Mouse (Mus musculus) urinary bladder, postnatal 4 days (tissue): ENCODE measurements around the gene Exo1.

Experiments used
- DNase-seq, 2 experiments: peaks; one replicate each; pipeline ENCODE4 v3.0.0; 2021 to 2022; ENCODE audit warnings: low spot score in 2 of 2

Gene Exo1

DNA sequence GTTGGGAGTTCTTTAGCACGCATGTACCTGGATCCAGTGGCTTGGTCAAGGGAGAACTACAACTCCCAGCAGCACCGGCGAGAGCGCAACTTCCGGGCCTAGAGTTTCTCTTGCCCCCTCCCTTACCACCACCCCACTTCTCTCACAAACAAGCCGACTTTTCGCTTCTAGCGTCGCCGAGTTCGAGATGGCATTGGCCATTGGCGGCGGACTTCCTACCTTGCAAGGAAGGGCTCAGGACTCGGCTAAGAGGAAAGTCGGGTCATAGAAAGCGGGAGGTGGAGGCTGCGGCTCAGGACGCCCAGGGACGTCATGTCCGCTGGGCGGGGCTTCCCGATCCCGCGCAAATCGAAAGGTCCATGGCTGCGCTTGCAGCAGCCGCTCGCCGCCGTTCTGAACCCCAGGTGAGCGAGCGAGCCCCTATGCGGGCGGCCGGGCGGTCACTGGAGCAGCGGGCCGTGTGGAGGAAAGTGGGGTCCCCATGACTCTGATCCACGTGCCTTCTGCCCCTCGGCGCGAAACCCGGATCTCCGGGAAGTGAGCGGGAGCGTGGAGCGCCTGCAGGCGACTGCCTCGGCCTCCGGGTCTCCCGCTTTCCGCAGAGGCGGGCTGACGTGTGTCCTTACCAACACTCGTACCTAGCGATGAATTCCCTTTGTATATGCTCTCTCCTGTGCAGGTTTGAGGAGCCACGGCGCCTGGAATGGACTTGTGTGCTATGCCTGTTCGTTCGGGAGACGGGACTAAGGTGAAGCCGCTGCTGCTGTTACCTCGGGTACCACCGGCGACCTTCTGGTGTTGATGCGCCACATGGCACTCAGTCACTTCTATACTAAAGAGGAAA is at the start of gene Exo1:
Exo1 (plus strand) TSS at position 129 of the 844 bp plus-strand sequence.
- peak; percentile 77 to 80 for DNase-seq

DNA sequence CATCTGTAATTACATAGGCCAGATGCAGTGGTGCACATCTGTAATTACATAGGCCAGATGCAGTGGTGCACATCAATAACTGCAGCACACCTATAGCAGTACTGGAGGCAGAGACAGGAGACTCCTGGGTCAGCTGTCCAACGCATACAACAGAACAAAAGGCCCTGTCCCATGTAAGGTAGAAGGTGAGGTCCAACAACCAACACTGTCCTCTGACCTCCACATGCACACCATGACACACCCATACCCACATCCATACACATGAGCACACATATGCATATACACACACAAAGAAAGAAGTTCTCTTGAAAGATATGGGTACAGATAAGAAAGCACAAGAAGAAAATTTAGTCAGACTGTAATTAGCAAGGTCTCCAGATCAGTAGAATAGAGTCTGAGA is 24.9 kb upstream of the Exo1 start:
- DNase-seq = no peak

DNA sequence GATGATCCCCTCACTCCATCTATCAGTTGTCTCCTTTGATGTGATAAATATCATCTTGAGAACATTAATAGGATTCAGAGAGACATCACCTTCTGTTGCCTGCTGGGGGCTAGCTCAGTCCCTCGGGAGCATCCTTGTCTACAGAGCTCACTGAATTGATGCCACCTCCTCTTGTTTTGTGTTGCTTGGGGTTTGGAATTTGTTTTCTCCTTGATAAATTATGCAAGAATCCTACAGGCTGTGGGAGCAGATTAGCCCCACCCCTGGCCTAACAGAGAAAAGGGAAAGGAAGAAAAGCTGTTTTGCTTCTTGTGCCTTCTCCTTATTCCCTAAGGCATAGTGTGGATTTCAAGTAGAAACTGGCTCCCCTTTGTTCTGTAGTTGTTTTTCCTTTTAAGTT is 13.3 kb upstream of the Exo1 start:
- DNase-seq = no peak

DNA sequence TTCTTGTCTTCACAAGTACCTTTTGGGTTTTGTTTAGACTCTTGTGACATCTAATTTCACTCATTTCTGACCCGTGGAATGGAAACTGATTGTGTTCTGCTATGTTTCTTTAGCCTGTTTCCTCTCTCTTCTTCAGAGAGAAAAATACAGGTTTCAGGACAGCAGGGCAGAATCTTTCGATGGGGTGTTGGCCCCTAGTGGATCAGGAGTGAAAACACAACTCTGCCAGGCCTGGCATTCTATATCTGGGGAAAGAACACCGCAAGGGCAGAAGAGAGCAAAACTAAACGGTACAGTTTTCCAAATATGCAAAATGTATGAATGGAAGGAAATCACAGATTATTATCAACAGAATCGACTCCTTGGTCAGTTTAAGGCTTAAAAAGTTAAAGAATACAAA is 12.8 kb upstream of the Exo1 start:
- no peak for DNase-seq

DNA sequence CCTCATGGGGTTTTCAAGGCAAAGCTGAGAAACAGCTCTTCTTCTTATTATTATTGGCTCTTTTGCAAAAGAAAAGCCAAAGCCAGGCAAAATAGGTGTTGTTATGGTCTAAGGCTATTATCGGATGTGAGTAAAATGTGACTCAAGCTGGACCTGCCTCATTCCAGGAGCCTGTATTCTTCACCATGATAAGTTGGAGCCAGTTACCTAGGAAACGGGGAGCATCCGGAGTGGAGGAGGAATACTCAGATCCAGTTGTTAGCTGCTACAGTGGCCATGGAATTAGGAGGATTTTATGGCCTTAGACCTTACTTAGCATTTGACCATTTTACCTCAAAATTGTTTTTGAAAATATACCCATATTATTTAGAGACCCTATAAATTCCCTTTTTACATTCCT is 9.7 kb upstream of the Exo1 start:
- DNase-seq = no peak

DNA sequence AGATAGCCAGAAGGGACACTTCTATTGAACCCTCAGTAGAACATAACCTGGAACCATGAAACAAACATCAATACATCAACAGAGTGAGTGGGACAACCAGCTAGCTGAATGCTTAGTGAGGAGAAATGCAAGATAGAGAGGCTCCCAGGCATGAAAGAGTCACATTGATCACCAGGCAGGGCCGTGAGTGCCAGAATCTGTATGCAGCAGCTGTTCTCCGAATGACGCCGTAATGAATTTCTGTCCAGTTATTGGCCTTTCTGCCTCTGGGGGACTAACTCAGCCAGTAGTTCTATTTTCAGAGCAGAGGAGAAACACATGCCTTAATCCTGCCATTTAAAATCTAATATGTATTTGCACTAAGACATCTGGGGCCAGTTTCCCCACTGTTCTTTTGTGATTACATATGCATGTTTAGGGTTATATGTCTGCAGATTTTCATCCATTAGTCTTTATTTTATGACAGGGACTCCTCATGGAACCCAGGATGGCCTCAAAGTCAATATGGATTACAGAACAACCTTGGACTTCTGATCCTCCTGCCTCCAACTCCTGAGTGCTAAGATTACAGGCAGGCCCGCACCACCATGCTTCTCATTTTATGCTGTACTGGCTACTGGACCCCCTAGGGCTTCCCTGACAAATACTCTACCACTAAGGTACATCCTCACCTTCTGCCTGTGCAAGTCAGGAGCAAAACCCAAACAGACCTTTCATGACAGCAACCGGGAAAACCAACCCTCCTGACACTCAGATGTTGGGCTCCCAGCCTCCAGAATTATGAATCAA is 8.2 kb upstream of the Exo1 start:
- no peak for DNase-seq

DNA sequence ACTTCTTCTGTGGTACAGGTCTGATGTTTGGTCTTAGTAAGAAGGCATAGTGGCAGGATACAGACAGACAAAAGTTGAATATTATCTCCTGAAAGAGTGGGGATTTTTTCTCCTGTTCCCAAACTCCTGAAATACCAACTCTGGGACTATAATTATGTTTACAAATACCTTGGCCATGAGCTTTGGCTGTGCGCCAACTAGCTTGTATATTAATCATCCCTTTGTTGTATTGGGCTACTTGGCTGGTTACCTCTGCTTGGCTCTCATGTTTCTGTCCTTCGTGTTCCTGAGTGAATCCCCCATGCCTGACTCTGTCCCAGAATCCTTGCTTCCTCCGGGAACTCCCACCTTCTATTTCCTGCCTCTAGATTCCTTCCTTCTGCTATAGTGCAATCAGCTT is 3.0 kb downstream of the Exo1 start:
- no peak for DNase-seq

DNA sequence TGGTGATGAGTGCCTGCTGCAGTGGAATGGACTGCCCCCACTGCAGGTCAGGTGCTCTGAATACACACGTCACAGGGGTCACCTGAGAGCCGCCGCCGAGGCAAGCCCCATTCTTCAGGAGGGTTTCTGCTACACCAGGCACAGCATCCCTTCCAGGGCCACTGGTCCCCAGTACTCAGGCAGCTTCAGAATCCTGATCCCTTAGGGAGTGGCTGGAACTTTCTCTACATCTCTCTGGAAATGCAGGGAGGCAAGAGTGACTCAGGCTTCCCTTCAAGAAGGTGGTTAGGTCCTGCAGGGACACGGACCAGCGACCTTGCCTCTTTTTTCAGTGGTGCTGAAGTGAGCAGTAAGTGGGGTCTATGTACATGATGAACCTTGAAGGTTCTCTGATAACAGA is 12.9 kb downstream of the Exo1 start:
- DNase-seq = no peak

DNA sequence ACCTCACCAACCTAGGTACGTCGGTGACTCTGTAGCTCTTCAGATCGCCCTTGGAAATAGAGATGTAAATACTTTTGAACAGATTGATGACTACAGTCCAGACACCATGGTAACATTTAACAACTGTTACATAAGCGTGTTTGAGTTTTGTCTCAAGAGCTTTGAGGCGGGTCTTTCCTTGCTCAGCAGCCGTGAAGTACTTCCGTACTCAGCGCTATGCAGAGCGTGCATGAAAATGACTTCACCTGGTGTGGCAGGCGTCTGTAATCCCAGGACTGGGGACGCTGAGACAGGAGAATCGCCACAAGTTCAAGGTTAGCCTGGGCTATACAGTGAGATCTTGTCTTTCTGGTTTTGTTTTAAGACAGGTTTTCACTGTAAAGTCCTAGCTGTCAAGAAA is 13.3 kb downstream of the Exo1 start:
- no peak for DNase-seq

DNA sequence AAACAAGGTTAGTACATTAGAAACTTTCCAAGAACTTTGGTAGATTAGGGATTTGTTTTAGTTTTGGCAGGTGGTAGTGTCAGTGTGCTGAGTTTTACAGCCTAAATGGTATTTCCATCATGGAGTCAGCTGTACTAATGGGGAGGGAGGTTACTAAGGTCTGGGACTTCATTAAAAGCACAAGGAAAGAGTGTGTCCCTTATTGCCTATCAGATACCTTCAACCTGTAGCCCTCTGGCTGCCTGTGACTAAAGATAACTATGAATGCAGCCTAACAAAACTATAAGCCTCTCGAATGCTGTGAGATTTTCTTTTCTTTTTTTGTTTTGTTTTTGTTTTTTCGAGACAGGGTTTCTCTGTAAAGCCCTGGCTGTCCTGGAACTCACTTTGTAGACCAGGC is 30.8 kb downstream of the Exo1 start:
- DNase-seq = no peak

DNA sequence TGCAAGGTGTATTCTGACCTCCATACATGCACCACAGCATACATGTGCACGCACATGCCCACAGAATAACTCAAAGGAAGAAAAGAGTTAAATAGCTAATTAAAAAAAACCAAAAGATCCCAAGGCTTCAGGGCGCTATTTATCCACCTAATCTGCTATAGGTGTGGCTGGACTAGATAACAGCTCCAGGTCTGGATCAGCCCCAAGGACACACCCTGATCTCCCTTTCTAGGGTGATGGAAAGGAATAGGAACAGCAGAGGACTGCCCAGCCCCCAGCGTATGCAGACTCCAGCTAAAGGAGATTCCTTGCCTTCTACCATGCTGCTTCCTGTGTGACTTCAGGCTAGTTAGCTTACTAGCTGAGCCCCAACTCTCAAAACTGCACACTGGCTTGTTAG is 31.7 kb downstream of the Exo1 start:
- no peak for DNase-seq

DNA sequence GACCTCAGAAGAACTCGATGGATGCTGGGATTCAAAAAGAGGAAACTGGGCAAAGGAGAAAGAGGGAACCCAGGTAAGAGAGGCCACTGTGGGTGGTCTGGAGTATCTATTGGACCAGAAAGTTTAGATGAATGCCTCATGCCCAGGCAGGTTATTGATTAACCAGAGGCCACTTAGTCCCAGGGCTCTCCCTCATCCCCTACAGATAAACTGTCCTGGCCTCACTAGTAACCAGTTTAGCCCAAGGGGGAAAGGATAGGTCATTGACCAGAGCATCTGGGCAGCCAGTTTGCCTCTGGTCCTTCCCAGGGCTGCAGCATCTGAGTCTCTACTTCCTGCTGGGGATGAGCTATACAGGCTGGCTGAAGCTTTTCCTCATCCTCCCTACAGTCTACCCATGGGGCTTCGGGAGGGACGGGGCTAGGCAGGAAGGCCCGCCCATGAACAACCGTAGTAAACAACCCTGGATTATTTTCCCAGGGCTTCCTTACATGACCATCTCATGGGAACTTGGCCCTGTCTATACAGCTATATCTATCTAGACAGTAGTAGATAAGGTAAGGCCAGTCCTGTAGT is 33.4 kb downstream of the Exo1 start:
- no peak for DNase-seq

DNA sequence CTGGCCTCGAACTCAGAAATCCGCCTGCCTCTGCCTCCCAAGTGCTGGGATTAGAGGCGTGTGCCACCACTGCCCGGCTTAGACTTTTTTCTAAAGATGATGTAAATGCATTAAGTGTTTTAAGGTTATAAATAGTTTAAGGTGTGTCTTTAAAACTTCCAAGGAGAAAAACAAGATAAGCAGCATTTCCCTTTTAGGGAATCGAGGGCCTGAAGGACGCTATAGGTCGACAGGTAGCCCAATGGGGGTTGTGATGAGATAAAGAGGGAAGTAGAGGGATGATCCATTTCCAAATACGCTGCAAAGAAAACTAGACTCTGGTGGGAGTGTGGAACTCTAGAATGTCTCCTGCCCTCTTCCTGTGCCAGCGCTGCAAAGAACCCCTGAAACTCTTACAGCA is 39.6 kb downstream of the Exo1 start, which contains the start of gene Gm38100:
Gm38100 (plus strand) TSS at position 301 of the 400 bp plus-strand sequence.
- no peak for DNase-seq

DNA sequence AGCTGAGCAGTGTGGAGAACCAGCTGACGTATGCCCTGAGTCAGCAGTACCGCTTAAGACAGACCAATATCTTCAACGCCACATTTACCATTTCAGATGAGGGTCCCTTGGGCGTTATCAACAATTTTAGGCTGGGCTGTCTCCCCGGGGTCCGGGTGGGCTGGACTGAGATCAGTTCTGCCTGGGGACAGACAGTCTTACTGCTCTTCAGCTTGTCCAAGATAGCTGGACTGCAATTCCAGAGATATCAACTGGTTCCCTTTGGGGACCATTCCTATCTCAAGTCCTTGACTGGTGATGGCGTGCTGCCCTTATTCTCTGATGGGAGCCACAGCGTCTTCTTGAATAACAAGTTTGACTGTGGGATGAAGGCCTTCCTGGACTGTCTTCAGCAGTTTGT is 40.7 kb downstream of the Exo1 start:
- no peak for DNase-seq

DNA sequence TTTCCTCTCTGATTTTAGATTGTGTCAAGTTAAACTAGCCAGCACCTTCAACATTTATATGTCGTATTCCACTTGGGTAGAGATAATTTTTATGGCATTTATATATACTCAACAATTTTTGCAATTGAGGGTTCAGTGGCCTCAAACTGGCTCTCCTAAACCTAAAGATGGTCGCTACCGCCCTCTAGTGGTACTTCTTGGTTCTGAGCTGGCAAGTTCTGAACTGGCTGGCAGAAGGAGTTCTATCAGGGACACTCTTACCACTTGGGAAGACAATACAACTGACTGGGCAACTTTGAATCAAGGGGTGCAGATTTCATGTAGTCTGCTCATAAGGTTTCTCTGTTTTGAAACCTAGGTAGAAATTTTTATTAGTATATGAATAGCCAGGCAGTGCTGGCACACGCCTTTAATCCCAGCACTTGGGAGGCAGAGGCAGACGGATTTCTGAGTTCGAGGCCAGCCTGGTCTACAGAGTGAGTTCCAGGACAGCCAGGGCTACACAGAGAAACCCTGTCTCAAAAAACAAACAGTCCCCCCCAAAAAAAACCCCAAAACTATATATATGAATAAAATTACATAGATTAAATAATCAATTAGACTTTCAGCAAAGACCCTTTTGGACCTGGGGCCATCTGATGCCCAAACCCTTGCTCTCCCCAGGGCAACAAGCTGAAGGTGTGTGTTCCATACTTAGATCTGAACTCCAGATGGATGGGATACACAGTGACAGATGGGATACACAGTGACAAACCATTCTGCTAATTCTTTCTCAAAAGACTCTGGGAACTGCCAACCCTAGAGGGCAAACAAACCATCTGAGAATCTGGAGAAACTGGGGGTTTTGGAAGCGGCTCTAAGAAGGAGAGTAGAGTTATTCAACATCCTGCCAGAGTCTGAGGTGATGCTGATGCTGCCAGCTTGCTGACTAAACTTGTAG is 43.7 kb downstream of the Exo1 start:
- DNase-seq = peak; percentile 31 to 76

DNA sequence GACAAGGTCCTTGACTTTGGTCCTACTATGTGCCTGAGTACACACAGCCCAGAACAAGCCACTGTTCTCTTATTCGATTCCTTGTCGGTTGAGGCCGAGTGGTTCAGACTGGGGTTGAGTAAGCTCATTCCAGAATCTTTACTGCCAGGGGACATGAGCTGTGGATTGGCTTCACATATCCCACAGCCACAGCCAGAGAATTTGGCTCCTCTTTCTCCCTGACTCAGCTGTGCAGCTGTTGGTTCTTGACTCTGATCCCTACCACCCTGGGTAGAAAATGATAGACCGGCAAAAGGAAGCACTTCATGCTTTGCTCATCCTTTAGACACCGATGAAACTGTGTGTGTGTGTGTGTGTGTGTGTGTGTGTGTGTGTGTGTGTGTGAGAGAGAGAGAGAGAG is 51.0 kb downstream of the Exo1 start:
- no peak for DNase-seq

DNA sequence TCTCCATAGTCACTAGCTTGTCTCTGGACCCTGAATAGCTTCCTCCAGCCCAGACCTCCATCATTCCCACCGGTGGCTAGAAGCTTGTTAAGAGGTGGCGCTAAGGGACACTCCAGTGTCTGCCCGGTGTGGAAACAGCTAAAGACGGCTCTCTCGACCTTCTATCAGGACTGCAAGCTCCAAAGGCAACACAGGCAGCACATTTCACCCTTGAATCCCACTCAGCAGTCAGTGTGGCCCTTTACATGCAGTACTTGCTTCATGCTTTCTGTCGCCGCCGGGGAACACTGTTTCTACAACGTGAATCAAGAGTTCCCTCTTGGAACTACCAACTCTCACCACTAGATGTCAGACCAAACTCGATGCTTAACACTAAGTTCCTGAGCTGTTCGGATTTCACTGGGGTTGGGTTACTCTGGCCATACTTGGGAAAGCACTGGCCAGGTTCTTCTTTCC is 55.9 kb downstream of the Exo1 start:
- DNase-seq = peak in 1 of 2 experiments; percentile 64

DNA sequence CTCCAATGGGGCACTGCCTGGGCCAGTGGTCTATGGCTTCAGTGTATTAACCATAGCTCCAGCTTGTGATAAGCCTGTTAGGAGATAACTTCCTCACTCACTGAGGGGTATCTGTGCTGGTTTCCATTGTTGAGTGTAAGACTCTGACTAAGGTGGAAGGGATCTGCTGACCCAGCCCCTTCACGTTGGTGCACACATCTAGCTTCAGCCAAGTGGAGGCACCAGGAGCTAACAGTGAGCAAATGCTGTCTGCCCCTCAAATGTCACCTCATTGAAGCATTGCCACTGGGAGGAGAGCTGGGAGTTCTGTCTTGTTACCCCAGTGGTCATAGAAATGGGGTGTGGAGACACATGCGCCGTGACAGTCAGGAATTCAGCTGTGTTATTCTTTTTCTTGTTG is 58.4 kb downstream of the Exo1 start:
- no peak for DNase-seq

DNA sequence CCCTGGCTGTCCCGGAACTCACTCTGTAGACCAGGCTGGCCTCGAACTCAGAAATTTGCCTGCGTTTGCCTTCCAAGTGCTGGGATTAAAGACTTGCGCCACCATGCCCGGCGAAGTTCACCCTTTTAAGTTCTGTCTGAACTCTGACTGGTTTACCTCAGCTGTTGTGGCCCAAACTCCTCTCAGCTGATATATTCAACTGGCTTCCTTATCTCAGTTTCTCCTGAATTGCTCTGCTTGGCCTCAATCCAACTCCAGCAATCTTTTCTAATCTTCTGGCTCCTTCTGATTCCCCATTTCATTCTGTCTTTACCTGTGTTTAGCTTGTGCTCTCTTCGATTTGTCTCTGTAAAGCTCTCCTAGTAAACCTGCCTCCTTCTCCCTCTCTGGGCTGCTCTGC is 62.8 kb downstream of the Exo1 start:
- DNase-seq = no peak

DNA sequence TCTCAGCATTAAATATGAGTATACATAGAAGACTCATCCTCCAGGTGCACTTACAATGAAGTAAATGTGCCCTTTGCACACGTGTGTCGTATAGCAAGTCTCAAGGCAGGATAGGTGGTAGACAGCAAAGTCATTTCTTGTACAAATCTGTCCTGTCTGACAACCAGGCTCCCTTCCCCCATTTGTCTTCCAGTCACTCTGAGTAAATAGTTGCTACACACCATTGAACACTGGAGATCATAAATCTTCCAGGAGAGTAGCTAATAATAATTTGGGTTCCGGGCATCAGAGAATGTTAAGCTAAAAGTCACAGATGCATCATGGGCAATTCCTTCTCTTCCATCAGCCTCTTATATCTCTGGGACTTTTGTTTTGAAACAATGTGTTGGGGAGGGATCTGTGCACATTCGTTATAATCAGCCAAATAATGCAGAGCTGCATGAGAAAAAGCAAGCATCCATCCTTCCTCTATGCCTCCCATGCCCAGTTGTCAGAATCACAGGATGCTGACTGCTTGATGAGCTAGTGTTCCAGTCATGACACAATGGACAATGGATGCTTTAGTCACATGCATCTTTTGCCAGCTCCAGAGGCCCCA is 66.4 kb downstream of the Exo1 start:
- DNase-seq = no peak

DNA sequence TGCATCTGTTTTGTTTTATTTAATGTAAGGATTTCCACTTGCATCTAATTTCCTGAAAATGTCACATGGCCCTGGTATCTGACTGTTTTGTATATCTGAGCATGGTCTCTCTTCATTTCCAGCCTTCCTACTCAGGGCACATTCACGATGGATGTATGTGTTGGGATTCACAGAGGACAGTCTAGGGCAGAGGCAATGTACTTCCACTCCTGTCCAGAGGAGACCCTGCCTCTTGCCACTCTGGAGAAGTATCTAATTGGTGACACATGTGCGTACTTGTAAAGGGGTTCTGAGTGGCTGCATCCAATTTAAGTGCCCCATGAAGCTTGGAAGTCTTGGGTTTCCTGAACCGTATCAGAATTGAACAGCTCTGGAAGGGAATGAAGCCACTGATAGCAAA is 70.0 kb downstream of the Exo1 start:
- no peak for DNase-seq
